Mouse (Mus musculus) frontal cortex, postnatal 14 days (tissue): ENCODE measurements around the gene Rnf31.

ENCODE experiments used
- DNase-seq, 2 experiments: peaks; one replicate each; pipeline ENCODE4 v3.0.0; 2022; ENCODE audit warnings: low spot score in 2 of 2

Rnf31 gene

DNA sequence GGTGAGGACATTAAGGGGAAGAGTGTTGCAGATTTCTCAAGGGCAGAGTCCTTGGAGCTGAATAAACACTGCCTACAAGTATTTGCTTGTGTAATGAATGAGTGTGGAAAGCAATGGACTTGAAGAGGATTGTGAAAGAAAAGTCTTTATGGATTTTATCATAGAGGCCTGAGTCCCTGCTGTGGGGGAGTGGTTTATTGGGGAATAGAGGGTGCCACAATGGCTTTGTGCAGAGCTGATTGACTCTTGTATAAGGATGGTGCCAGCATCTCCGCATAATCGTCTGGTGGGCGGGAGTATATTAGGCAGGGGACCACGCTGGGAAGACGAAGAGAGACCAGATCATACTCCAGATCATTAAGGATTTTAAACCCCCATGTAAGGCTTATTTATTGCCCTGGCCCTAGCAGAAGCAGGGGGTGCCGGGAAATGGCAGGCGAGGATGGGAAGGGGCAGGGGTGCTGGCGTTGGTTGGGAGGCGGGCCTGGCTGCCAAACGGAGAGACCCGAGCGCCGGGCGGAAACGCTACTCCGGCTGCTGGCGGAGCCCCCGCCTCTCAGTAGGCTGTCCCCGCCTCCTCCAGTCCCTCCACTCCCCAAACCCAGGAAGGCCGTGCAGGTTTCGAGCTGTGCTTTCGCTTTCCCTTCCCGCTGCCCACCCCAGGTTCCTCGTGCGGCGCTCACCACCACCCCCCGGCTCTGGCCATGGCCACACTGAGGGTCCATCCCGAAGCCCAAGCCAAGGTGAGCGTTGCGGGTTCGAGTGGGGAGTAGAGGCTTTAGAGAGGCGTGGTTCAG is 13.4 kb upstream of the Rnf31 start, which contains the start of gene Psme1:
Psme1 (plus strand) TSS at position 253 of the 797 bp plus-strand sequence.
- peak; percentile 54 to 68 for DNase-seq

DNA sequence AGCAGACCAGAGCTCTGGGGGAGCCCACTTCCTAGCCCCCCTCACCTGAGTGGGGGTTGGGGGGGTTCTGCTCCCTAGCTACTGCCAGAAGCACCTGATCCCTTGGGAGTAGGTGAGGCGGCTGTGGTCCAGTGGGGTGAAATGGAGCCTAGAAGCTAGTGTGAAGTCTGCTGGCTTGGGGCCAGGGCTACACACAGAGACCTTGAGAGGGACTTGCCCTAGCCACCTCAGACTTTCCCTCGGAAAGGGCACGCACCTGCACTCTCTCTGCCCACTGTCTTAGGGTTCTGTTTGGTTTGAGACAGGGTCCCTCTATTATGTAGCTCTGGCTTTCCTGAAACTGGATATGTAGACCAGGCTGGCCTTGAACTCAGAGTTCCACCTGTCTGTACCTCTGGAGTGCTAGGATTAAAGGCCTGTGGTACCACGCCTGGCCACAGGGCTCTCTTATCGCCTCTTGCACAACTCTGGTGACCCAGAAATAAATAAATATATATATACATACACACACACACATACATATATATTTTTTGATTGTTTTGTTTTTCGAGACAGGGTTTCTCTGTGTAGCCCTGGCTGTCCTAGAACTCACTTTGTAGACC is 12.7 kb upstream of the Rnf31 start:
- no peak for DNase-seq

DNA sequence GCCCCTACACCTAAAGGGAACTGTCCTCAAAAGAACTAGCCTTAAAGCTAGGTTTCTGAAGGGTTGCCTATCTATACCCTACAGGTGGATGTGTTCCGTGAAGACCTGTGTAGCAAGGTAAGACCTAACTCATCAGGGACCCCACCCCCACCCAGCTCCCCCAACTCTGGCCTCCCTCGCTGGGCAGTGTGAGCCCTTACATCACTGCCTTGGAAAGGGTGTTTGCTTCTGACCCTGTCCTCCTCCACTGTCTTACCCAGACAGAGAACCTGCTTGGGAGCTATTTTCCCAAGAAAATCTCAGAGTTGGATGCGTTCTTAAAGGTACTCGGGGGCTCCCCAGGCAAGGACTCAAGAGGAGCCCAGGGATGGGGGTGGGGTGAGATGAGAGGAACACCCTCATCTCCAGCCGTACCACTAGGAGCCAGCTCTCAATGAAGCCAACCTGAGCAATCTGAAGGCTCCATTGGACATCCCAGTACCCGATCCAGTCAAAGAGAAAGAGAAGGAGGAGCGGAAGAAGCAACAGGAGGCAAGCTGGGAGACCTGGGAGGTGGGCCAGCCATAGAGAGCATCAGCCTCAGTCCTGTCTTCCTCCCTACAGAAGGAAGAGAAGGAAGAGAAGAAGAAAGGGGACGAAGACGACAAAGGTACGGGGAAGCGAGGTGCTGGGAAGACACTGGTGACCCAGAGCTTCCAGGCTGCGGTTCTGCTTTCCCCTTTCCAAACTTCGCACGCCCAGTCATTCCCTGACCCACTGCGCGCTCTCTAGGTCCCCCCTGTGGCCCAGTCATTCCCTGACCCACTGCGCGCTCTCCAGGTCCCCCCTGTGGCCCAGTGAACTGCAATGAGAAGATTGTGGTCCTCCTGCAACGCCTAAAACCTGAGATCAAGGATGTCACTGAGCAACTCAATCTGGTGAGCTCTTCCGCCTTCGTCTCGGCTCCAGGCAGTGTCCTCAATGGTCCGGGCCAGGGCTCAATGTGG is 11.7 kb upstream of the Rnf31 start:
- DNase-seq: no peak

DNA sequence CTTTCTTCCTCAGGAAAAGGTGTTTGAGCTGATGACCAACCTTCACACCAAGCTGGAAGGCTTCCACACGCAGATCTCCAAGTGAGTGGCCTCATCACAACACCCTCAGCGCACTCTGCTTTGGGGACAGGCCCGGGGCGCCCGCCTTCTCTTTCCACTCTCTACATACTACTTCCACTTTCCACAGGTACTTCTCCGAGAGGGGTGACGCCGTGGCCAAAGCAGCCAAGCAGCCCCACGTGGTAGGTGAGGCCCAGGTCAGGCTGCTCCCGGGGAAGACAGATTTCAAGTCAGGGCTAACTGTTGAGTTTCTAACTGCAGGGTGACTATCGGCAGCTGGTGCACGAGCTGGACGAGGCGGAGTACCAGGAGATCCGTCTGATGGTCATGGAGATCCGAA is 10.8 kb upstream of the Rnf31 start:
- DNase-seq: no peak

DNA sequence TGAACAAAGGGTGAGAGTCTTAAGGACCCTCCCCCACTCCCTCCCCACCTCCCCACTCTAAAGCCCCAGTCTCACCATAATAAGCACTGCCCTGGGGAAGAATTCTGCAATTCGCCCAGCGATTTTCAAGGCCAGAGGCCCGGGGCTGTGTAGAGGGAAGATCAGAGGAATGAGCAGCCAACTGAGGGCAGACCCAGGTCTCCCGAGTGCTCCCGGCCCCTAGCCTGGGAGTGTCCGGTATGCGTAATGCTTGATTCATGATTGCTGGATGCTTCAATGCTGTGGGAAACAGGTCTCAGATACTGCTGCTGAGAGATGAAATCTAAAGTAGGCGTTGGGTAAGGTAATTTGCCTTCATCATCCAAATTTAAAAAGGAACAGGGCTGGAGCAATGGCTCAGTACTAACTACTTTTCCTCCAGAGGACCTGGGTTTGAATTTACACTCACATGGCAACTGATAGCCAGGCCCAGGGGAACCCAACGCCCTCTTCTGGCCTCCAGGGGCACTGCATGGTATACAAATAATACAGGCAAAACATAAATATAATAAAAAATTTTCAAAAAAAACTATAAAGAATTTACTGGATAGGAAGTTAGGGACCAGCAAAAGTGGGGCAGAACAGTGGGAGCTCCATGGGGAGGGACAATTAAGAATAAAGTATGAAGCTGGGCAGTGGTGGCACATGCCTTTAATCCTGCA is 9.4 kb upstream of the Rnf31 start:
- DNase-seq: no peak

DNA sequence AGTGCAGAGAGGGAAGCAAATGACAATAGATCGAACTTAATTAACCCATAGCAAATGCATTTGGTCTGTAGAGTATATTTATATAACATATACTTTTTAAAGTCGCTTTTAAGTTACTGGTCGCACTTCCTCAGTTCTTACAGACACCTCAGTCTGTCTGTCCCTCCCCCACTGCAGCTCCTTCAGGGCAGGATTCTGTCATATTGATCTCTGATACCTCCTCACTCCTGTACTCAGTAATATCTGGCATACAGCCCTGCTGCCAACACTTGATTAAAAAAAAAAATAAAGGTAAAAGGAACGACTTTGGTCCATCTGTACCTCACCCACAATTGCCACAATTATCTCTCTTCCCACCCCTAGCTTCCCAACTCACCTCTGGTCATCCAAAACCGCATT is 7.2 kb upstream of the Rnf31 start:
- no peak for DNase-seq

DNA sequence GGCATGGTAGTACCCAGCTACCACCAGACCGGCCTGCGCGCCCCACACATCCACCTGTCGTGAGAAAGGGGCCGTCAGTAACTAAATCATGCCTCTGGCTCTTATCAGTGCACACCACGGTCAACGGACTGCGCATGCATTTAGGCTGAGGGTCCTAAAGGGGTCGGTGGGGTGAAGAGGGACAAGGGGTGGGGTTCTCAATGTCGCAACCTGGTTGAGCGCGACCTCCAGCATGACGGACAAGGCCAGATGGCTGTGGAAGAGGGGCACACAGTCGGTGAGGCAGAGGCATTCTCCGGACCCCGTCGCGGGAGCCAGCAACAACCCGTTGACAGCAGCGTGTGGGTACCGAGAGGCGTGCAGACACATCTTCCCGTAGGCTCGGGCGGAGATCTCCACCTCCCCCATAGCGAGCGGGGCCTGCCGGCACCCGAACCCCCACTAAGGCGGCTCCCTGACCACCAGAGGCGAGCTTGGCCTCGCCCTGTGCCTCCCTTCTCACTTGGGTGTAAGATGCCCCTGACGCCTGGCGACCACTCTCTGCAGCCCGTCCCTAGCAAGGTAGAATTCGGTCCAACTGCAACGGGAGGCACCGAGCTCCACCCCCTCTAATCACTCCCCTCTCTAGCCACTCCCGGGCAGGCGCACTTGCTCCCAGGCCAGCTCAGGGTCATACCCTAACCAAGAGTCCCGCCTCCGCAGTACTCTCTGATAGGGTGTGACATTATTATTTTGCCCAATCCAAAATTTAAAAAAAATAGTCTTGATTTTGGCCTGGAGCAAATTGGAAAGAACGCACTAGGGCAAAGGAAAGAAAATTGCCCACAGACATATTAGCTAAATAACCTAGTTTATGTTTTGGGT is 6.6 kb upstream of the Rnf31 start, which contains the start of gene Emc9:
Emc9 (minus strand) TSS at position 601 of the 864 bp plus-strand sequence.
- peak in 1 of 2 experiments; percentile 48 for DNase-seq

DNA sequence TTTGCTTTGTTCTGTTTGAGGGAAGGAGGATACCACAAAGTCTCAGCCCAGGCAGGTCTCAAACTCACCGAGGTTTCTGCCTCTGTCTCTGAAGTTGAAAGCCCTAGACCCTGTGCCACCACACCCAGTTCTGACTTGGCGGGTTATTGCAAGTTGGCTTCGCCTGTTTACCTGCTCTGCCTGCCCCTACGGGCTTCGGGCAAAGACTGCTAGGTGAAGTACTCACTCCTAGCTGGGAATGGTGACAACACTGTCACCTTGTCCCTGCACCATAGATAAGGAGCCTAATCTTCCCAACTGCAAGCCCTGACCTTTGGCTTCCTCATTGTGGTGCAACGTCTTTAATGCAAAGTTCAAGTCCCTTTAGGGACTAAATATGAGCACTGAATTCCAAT is 5.9 kb upstream of the Rnf31 start:
- no peak for DNase-seq

DNA sequence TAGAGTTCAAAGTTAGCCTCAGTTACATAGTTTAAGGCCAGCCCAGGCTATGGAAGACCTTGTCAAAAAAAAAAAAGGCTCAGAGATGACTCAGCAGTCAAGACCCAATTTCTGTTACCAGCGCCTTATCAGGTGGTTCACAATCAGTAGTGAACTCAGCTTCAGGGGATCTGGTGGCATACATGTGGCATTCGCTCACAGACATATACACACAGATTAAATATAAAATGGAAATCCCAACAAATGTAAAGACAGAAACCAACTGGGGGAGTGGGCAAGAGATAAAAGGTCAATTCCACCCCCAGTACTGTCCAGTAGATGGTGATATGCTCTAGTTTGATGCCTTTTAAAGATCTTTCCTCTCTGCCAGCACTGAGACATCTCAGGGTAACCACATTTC is 5.4 kb upstream of the Rnf31 start:
- no peak for DNase-seq

DNA sequence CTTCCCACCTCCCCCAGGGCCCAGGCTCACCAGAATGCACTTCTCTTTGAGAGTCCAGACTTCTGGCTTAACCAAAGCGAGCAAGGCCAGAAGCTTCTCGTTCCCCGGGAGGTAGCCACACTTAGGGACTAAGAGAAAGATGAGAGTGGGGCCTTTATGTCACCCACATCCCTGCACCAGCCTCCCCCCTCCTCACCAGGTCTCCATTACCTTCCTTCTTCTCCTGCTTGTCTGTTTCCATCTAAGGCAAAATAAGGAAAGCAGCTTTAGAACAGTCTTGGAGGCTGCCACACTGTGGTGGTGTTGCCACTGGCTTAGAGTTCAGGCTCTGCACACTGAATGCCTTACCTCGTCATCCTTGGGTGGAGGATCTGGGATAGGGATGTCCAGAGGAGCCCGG is 2.2 kb upstream of the Rnf31 start:
- DNase-seq: no peak

DNA sequence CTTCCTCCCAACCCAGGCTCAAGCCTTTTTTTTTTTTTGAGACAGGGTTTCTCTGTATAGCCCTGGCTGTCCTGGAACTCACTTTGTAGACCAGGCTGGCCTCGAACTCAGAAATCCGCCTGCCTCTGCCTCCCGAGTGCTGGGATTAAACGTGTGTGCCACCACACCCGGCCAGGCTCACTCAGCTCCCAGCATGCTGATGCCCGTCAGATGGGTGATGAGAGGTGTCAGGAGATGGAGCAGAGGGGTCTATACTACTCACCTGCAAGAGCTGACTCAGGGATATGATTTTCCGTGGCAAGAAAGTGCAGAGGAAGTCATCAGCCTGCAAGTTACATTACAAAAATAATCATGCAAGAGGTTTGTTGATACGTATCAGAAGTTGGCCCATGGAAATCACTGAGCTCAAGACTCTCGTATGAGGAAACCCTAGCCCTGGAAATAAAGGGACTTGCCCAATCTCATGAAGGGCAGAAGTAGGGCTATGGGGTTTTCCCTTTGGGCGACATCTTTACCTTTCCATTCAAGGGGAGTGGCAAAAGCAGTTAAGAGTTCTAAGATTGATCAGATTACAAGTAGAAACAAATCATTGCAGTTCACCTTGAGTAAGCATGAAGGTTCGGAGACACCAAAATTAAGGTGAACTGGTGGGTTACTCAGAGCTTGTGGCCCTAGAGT is 1.6 kb upstream of the Rnf31 start:
- DNase-seq: no peak

DNA sequence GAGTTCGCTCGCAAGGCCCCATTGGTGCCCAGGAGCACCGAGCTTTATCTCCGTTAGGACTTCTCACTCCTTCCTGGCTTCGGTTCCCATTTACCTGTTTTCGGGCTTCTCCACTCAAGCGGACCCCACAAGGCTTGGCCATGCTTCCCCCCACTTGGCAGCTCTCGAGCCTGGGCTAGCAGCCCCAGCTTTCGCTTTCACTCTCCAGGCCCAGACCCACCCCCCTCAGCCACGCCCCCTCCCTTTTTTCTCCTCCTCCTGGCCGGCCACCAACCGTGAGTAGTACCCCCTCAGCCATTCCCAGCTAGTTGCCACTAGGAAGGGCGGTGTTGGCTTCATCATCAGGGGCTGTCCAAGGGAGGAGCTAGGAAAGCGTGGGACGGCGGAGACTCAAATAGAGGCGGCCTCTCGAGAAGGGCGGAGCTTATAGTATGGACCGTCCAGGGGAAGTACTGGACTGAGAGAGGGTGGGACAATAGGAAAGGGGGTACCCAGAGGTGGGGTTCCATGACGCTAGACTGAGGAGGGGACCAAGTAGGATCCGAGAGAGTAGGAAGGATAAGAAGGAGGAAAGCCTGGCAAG is 669 bp upstream of the Rnf31 start, which contains the start of gene Psme2:
Psme2 (minus strand) TSS at position 366 of the 583 bp plus-strand sequence.
- DNase-seq: peak; percentile 85 to 92

DNA sequence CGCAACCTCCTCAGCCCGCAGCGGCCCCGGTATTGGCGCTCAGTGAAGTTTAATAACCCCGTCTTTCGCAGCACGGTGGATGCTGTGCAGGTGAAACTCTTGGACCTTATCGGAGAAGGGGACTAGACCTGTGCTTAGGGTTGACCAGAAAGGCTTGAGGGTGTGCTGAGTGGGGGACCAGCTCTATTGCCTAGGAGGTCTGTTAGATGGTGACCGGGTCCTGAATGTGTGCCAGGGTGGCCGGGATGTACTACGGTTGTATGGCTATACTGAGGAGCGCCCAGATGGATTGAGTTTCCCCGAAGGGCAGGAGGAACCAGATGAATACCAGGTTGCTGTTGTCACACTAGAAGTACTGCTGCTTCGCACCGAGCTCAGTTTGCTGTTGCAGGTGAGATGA is 718 bp downstream of the Rnf31 start:
- no peak for DNase-seq

DNA sequence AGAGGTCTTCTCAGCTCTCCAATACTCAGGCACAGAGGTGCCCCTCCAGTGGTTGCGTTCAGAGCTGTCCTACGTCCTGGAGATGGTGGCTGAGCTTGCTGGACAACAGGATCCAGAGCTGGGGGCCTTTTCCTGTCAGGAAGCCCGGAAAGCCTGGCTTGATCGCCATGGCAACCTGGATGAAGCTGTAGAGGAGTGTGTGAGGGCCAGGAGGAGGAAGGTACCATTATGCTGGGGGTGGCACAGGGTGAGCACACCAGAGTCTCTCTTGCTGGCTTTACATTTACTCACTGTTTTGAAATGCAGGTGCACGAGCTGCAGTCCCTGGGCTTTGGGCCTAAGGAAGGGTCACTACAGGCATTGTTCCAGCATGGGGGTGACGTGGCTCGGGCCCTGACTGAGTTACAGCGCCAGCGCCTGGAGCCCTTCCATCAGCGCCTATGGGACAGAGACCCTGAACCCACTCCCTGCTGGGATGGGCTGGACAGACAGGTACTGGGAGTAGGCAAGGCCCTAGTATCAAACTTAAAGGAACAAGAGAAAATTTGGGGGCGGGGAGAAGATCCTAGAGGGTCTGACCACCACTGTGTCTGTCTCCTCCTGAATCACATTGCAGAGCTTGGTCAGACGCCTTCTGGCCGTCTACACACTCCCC is 4.7 kb downstream of the Rnf31 start:
- no peak for DNase-seq

DNA sequence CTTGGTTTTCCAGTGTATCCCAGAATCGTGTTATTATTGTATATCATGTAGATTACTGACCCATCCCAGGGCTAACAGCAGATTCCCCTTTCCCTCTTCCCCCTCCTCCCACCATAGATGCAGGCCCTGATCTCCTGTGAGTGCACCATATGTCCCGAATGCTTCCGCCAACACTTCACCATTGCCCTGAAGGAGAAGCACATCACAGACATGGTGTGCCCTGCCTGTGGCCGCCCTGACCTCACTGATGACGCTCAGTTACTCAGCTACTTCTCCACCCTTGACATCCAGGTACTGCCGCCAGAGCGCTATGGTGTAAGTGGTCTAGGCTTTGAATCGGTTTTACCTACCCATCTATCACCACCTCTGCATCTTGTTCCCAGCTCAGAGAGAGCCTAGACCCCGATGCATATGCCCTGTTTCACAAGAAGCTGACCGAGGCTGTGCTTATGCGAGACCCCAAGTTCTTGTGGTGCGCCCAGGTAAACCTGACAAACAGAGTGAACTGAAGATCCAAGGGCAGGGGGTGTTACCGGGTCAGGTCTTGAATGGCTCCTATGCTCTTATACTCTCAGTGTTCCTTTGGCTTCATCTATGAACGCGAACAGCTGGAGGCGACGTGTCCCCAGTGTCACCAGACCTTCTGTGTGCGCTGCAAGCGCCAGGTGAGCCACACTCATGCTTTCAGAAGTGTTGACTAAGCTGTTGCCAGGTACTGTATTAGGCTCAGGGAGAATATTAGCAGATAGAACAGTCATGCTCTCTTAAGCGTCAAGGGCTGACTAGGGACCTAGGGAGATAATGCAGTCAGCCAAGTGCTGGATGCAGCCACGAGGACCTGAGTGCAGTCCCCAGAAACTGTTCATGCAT is 7.2 kb downstream of the Rnf31 start:
- DNase-seq: no peak

DNA sequence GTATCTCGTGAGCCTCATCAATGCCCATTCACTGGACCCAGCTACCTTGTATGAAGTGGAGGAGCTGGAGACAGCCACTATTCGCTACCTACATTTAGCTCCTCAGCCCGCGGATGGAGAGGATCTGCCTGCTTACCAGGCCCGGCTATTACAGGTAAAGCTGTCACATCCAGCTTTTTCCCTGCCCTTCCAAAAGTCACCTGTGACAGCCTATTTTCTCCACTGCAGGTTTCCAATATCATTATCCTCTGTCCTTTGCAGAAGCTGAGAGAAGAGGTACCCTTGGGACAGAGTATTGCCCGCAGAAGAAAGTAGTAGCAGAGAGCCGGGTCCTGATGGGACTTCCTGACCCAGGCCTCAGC is 11.7 kb downstream of the Rnf31 start, which contains the start of gene Irf9:
Irf9 (plus strand) TSS at position 301 of the 362 bp plus-strand sequence.
- DNase-seq: no peak

DNA sequence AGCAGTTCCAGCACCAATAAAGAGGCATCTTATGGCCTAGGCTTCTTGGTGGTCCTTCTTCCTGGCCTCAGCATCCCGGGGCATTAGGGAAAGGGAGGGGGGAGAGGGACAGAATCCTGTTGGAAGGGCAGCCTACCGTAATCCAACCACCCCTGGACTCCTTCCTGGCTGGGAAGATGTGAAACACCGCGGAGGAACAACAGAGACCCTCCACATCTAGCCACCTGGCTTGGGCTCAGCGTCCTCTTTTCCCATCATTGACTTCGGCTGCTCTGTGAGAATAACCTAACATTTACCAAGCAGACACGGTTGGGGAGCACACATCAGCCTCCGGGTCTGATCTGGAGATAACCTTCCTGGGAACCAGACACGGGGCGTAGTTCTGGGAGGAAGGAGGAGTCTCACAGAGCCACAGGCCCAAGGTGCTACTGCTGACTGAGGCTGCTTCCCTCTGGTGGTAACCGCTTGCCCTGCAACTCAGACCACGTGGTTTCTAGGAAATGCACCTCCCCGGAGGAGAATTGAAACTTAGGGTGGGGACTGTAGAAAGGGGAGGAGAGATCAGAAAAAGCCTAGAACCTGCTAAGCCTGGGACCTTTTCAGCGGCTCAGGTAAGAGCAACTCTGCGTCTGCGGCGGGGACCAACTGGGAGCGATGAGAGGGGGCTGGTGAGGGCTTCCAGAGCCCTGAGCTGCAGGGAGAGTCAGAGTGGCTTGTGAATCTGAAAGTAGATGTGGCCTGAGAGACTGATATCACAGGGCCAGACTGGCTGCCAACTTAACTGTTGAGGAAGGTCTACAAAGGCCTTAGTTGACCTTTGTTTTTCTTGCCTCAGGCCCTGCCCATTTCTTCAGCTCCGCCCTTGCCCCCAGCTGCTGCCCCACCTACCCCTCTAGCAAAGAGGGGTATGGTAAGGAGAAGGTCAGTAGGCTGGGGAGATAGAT is 12.4 kb downstream of the Rnf31 start:
- DNase-seq: peak; percentile 80 to 83
